Mouse (Mus musculus) neural tube, embryonic 15.5 days (tissue): Measurements from ENCODE around the gene Pomt1. TPM values are rescaled to one million over a fixed set of nuclear protein-coding genes. Genes with fewer than 3 reads are reported as not detected.

ENCODE experiments used
- ATAC-seq: fragments of 200-750 bp; cut with Nextera tagmentation; 2 replicates; pipeline ENCODE4 v1.8.0; 2017; ENCODE audit warnings: mild to moderate bottlenecking, moderate TSS enrichment, moderate library complexity; ENCODE audit not compliant: low FRiP score
- H3K27ac ChIP-seq: fragments of 300-500 bp; sonication (generic); replicated peaks from 2 replicates; pipeline ENCODE4 v1.5.1; 2015; ENCODE audit warnings: mild to moderate bottlenecking, inconsistent platforms
- H3K27me3 ChIP-seq: fragments of 300-500 bp; sonication (generic); replicated peaks from 2 replicates; pipeline ENCODE4 v1.6.1; 2015; ENCODE audit warnings: inconsistent platforms
- H3K36me3 ChIP-seq: fragments of 300-500 bp; sonication (generic); 2 replicates; pipeline ENCODE4 v1.6.1; 2015; ENCODE audit warnings: inconsistent platforms
- H3K4me1 ChIP-seq: fragments of 300-500 bp; sonication (generic); 2 replicates; pipeline ENCODE4 v1.6.1; 2015; ENCODE audit warnings: inconsistent platforms
- H3K4me2 ChIP-seq: fragments of 300-500 bp; sonication (generic); 2 replicates; pipeline ENCODE4 v1.6.1; 2015; ENCODE audit warnings: inconsistent platforms, mild to moderate bottlenecking, moderate library complexity
- H3K4me3 ChIP-seq: fragments of 300-500 bp; sonication (generic); replicated peaks from 2 replicates; pipeline ENCODE4 v1.5.1; 2015; ENCODE audit warnings: mild to moderate bottlenecking, inconsistent platforms
- H3K9ac ChIP-seq: fragments of 300-500 bp; sonication (generic); replicated peaks from 2 replicates; pipeline ENCODE4 v1.6.1; 2015; ENCODE audit warnings: mild to moderate bottlenecking, inconsistent platforms
- H3K9me3 ChIP-seq: fragments of 300-500 bp; sonication (generic); replicated peaks from 2 replicates; pipeline ENCODE4 v1.6.1; 2016; ENCODE audit warnings: inconsistent platforms
- WGBS: fragments of 180-500 bp; shearing (Covaris S2); methylation state at CpG from one replicate; pipeline ENCODE4 v1.1.7; 2015; ENCODE audit warnings: mixed read lengths; 5-methylcytosine and 5-hydroxymethylcytosine counted together
- polyA plus RNA-seq: library from polyadenylated mRNA; unstranded; fragments of >200 nt; fragmentation: Nextera tagmentation; extraction: Ambion mirVana; gene quantifications from 2 replicates; pipeline ENCODE4 v1.2.1, GENCODE M21; 2015

The Pomt1 gene
- polyA plus RNA-seq, 1 experiment from 2014 or later, result 30.7 TPM

DNA sequence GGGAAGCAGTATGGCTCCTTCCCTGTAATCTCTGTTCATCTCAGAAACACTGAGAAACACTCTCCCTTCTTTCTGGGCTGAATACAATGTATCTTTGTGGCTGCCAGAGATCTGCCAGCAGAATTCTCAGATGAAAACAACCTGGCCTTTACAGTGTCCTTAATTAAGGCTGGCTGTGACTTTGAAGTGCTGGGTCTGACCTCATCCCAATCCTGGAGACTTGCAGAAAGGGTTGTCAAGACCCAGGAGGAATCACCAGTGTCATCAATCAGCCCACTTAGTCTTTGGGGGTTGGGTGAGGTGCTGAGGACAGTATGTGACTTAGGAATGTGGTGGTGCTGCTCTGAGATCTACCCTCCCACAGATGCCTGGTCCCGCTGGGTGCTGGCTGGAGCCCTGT lies 17.0 kb downstream of the Pomt1 start:
- Histone ChIP-seq H3K36me3 (peaks cover 82% of the 10 kb centered on the region), H3K4me1 (no peaks in the 10 kb centered on the region), H3K27ac (no peak overlapping the region), H3K4me3 (no peak overlapping the region), H3K4me2 (no peak overlapping the region), H3K9me3 (no peaks in the 10 kb centered on the region), H3K9ac (no peak overlapping the region), H3K27me3 (no peaks in the 10 kb centered on the region)
- ATAC-seq, result no peak
- 91% methylated on average over 1 of the region's 1 CpGs for WGBS

DNA sequence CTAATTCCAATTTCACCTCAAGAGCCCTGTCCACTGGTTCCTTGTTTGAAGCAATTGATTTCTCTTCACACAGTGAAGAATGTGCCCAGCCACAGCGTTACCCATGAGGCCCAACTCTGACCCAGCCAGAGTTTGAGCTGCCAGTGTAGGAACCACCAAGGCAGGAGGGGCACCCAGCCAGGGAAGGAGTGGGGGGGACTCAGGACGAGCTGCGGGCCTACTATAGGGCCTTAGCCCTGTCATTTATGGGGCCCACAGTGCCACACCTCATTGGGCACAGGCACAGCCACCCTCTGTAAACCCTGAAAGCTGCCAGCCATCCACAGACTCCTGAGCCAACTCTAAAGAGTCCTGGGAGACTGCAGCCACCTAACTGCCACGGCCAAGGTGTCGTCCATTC lies 18.2 kb downstream of the Pomt1 start:
- WGBS, result 88% methylated on average over 5 of the region's 5 CpGs
- no peak overlapping the region for H3K4me2 ChIP-seq
- H3K9me3 ChIP-seq, result no peaks in the 10 kb centered on the region
- no peak overlapping the region for H3K9ac ChIP-seq
- H3K27ac ChIP-seq, result no peak overlapping the region
- peaks cover 73% of the 10 kb centered on the region for H3K36me3 ChIP-seq
- no peak overlapping the region for H3K4me3 ChIP-seq
- H3K4me1 ChIP-seq, result peaks cover 10% of the 10 kb centered on the region
- H3K27me3 ChIP-seq, result no peaks in the 10 kb centered on the region
- no peak for ATAC-seq

DNA sequence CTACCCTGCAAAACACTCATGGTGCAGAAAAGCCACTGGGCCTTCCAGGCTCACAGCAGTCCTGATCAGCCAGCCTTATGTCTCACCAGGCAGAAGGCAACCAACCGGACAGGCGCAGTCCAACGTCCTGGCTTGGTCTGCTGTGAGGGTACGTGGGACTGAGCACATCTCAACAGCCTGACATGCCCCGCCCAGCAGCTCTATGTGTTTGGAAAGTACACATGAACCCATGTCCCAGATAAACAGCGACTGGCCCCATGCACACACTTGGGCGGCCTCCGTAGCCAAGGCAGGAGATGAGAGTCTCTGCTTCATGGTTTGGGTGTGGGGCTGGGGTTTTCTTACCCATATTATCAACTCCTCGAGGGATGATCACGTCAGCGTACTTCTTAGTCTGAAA lies 19.9 kb downstream of the Pomt1 start:
- Histone ChIP-seq H3K4me1 (peaks cover 16% of the 10 kb centered on the region), H3K9ac (no peak overlapping the region), H3K4me3 (no peak overlapping the region), H3K9me3 (no peaks in the 10 kb centered on the region), H3K36me3 (peaks cover 56% of the 10 kb centered on the region), H3K4me2 (no peak overlapping the region), H3K27ac (no peak overlapping the region), H3K27me3 (no peaks in the 10 kb centered on the region)
- WGBS, result 94% methylated on average over 11 of the region's 11 CpGs
- no peak for ATAC-seq

DNA sequence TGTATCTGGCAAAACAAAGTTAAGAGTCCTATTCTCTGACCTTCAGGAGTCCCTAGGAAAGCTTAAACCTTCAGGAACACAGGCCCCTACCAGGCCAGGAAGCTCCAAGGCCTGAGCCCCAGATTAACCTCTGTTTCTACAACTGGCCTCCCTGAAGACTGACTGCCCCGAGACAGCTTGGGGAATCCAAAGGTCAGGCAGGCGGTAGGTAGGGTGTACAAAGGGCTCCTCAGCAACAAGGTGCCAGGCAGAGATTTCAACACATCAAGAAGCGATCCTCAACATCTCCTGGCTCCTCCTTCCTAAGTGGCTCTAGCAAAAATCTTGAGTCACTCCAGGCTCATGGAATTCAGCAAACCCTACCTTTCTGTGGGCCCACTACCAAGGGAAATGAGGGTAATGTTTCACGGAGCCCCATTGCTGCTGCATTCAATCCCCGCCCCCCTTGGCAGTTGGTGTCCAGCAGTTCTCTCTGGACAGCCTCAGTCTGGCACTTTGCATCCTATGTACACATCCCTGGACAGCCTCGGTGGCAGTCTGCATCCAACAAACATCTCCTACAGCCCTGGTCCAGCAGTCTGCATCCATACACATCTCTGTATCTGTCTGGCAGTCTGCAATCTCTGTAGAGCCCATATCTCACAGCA lies 22.6 kb downstream of the Pomt1 start:
- peaks cover 30% of the 10 kb centered on the region for H3K36me3 ChIP-seq
- peaks cover 16% of the 10 kb centered on the region for H3K4me1 ChIP-seq
- 61% methylated on average over 6 of the region's 6 CpGs for whole genome bisulfite sequencing
- H3K9me3 ChIP-seq, result no peaks in the 10 kb centered on the region
- no peak for ATAC-seq
- H3K9ac ChIP-seq, result peak overlapping the region; percentile 83
- no peaks in the 10 kb centered on the region for H3K27me3 ChIP-seq
- H3K27ac ChIP-seq, result no peak overlapping the region
- peak overlapping the region; percentile 89 for H3K4me3 ChIP-seq
- peak overlapping the region; percentile 81 for H3K4me2 ChIP-seq

DNA sequence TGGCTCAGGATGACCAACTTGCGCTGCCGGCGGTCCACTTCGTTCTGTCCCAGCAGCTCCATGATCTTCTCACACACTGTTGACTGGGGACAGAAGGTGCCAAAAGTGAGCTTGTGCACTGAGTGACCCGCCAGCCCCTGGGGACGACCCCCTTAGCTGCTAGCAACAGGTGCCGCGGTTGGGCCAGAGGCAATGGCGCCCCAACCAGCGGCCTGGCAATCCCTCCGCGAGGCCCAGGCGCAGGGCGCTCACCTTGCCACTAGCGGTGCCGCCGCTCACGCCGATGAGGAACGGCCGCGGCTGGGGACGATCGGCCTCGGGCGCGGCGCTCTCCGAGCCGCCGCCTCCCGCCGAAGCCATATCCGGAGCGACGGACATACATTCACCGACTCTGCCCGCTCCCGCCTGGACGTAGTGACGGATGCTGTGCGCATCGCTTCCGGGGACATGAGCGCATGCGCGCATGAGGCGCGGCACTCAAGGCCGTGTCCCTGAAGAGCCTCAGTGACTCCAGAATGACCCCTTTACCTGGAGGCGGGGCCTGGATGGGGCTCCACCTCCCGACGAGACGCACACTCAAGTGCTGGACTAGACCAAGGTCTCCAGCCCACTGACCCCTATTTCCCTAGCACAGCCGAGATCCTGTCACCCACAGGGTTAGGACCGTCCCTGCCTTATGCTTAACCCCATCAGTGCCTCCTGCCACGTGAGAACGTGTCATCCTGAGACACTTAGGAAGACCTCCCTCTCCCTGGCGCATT lies 23.4 kb downstream of the Pomt1 start, which contains the start of gene Uck1:
Gene Uck1 (minus strand): TSS at position 503 of the 761 bp plus-strand sequence.
- WGBS, result 2% methylated on average over 59 of the region's 59 CpGs
- peak within 1 kb of the TSS; percentile 83 for H3K9ac ChIP-seq
- H3K4me3 ChIP-seq, result peak within 1 kb of the TSS; percentile 89
- H3K27ac ChIP-seq, result peak within 1 kb of the TSS; percentile 73
- peaks cover 16% of the 10 kb centered on the region for H3K4me1 ChIP-seq
- no peaks in the 10 kb centered on the region for H3K27me3 ChIP-seq
- peaks cover 22% of the 10 kb centered on the region for H3K36me3 ChIP-seq
- H3K4me2 ChIP-seq, result peak within 1 kb of the TSS; percentile 81
- no peaks in the 10 kb centered on the region for H3K9me3 ChIP-seq
- peak; percentile 96 for ATAC-seq

DNA sequence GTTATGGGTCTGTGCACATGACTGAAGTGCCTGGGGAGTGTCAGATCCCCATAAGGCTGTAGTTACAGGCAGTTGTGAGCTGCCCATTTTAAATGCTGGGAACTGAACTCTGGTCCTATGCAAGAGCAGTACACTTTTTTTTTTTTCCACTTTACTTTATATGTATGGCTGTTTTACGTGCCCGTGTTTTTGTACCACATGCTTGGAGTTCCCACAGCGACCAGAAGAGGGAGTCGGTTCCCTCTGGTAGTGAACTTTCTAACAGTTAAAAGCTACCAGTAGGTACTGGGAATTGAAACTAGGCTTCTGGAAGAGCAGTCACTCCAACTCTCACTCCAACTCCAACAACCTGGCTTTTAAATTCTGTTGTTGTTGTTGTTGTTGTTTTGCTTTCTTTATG lies 24.2 kb downstream of the Pomt1 start:
- WGBS, result 29% methylated on average over 4 of the region's 4 CpGs
- Histone ChIP-seq H3K4me1 (peaks cover 16% of the 10 kb centered on the region), H3K4me2 (peak overlapping the region; percentile 81), H3K9ac (no peak overlapping the region), H3K9me3 (no peaks in the 10 kb centered on the region), H3K36me3 (peaks cover 21% of the 10 kb centered on the region), H3K27me3 (no peaks in the 10 kb centered on the region), H3K27ac (no peak overlapping the region), H3K4me3 (peak overlapping the region; percentile 89; the same call in 1 of the 2 replicates)
- ATAC-seq, result no peak

DNA sequence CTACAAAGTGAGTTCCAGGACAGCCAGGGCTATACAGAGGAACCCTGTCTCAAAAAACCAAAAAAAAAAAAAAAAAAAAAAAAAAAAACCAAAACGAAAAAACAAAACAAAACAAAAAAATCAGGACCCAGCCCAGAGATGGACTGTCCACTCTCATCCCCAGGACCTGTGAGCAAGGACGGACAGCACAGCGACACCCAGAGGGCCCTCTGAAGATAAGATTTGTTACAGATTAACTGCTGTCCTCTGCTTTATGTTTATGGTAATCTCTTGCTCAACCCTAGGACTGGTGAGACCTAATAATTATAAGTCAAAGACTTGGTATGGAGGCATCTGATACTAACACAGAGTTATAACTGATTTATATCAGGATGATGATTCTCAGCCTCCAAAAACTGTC lies 39.4 kb downstream of the Pomt1 start:
- 83% methylated on average over 3 of the region's 3 CpGs for WGBS
- Histone ChIP-seq H3K4me2 (no peak overlapping the region), H3K4me3 (no peak overlapping the region), H3K4me1 (no peaks in the 10 kb centered on the region), H3K27me3 (no peaks in the 10 kb centered on the region), H3K27ac (no peak overlapping the region), H3K9me3 (no peaks in the 10 kb centered on the region), H3K36me3 (peaks cover 40% of the 10 kb centered on the region), H3K9ac (no peak overlapping the region)
- no peak for ATAC-seq

DNA sequence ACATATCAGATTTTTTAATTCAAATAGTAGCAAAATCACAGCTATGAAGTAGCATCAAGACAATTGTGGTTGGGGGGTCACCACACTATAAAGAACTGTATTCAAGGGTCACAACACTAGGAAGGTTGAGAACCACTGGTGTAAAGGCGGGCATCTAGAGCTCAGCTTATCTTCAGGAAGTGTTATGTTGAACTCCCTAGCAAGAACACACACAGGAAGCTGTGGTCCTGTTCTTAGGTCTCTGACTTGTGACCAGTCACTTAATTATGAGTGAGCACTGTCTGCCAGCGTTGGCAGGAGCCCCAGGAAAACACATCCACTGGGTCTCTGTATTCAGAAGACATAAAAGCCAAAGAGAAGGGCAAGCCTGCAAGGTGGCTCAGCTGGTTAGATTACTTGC lies 45.9 kb downstream of the Pomt1 start:
- WGBS, result 98% methylated on average over 2 of the region's 2 CpGs
- Histone ChIP-seq H3K4me3 (no peak overlapping the region), H3K9ac (no peak overlapping the region), H3K27me3 (no peaks in the 10 kb centered on the region), H3K4me2 (no peak overlapping the region), H3K27ac (no peak overlapping the region), H3K4me1 (peaks cover 21% of the 10 kb centered on the region), H3K9me3 (no peaks in the 10 kb centered on the region), H3K36me3 (peaks cover 71% of the 10 kb centered on the region)
- ATAC-seq, result no peak

DNA sequence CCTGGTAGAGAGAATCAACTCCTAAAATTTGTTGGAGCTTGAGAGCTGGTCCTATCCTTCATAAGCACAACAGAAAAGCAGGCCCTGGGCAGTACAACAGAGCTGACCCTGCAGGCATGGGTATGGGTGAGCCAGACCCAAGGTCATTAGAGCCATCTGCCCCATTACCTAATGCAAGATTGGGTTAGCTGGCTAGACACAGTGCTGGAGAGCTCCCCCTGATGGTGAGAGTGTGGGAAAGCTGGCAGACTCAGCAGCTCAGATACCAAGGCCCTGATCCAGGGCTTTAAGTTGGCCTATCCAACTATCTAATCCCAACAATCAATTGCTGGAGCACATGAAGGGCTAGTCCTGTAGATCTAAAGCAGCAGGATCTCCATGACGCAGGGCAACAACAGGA lies 46.3 kb downstream of the Pomt1 start:
- peaks cover 66% of the 10 kb centered on the region for H3K36me3 ChIP-seq
- no peak overlapping the region for H3K27ac ChIP-seq
- no peaks in the 10 kb centered on the region for H3K27me3 ChIP-seq
- no peak overlapping the region for H3K4me2 ChIP-seq
- no peak overlapping the region for H3K9ac ChIP-seq
- no peak for ATAC-seq
- no peaks in the 10 kb centered on the region for H3K9me3 ChIP-seq
- peaks cover 22% of the 10 kb centered on the region for H3K4me1 ChIP-seq
- H3K4me3 ChIP-seq, result no peak overlapping the region
- WGBS, result 94% methylated on average over 1 of the region's 1 CpGs

DNA sequence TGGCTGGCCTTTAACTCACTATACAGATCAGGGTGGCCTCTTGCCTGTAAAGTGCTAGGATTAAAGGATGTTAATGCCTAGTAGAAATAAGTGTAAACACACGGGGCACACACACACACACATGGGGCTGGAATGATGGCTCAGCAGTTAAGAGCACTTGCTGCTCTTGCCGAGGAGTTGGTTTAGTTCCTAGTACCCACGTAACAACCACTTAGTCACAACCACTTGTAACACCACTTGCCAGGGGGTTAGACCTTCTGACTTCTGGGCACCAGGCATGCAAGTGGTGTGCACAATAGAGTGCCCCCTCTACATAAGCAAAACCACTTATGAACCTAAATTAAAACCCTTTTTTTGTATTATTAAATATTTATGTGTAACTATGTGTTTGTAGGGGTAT lies 47.6 kb downstream of the Pomt1 start:
- WGBS, result 92% methylated on average over 3 of the region's 3 CpGs
- Histone ChIP-seq H3K27ac (no peak overlapping the region), H3K4me1 (peaks cover 26% of the 10 kb centered on the region), H3K9ac (no peak overlapping the region), H3K4me3 (no peak overlapping the region), H3K9me3 (no peaks in the 10 kb centered on the region), H3K36me3 (peaks cover 54% of the 10 kb centered on the region), H3K27me3 (no peaks in the 10 kb centered on the region), H3K4me2 (no peak overlapping the region)
- ATAC-seq, result no peak

DNA sequence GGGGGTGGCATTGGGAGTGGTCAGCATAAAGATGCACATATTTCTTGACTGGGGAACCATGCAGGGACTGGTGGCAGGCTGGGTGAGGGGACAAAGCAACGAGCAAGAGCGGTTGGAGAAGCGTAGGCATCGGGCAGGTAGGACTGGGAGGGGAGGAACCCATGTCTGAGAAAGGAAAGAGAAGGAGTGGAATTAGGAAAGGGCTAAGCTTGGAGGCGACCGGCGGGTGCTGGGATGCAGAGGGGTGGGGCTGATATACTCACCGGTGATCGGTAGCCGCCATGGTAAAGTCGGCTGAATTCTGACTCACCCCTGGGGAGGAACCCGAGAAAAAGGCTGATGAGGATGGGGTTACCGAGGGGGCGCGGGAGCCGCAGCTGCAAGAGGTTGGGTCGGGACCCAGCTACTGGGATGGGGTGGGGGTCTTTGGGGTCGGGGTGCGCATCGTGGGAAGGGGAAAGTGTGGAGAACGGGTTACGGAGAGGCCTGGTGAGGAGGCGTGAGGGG lies 51.0 kb downstream of the Pomt1 start, which contains the start of gene Golga2:
Gene Golga2 (plus strand): TSS at position 51 of the 507 bp plus-strand sequence.
- Histone ChIP-seq H3K9me3 (no peaks in the 10 kb centered on the region), H3K4me1 (peaks cover 37% of the 10 kb centered on the region), H3K9ac (peak within 1 kb of the TSS; percentile 91), H3K27ac (peak within 1 kb of the TSS; percentile 81), H3K4me2 (peak within 1 kb of the TSS; percentile 94), H3K4me3 (peak within 1 kb of the TSS; percentile 72), H3K27me3 (no peaks in the 10 kb centered on the region), H3K36me3 (peaks cover 20% of the 10 kb centered on the region)
- peak; percentile 49 for ATAC-seq
- 1% methylated on average over 23 of the region's 23 CpGs for WGBS

DNA sequence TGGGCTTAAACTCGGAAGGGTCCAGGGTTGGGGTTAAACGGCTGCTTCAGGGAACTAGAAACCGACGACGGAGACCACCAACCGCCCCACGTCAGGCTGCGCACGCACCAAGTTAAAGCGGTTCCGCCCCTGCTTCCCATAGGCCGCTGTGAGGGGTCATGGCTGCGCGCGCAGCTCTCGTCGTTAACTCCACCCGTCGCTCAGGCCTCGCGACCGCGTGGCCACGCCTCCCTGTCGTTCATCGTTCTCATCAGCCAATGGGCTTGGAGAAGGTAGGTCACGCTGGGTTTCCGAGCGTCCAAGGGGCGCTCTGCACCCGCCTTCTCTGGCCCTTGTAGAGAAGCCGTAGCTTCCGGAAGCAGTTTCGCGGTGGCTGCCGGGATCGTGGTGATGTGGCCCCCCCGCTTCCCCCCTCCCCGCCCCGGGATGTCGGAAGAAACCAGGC lies 51.6 kb downstream of the Pomt1 start, which contains the start of gene Swi5:
Gene Swi5 (minus strand): TSS at position 153 of the 445 bp plus-strand sequence.
- peak; percentile 100 for ATAC-seq
- peaks cover 24% of the 10 kb centered on the region for H3K36me3 ChIP-seq
- under 1% methylated on average over 41 of the region's 41 CpGs for WGBS
- H3K4me2 ChIP-seq, result peak within 1 kb of the TSS; percentile 94
- peak within 1 kb of the TSS; percentile 72 for H3K4me3 ChIP-seq
- peak within 1 kb of the TSS; percentile 91 for H3K9ac ChIP-seq
- peak within 1 kb of the TSS; percentile 81 for H3K27ac ChIP-seq
- peaks cover 37% of the 10 kb centered on the region for H3K4me1 ChIP-seq
- H3K9me3 ChIP-seq, result no peaks in the 10 kb centered on the region
- H3K27me3 ChIP-seq, result no peaks in the 10 kb centered on the region
